Mouse (Mus musculus) hindbrain, embryonic 14.5 days (tissue): ENCODE data around the gene Gm8247. TPM values are rescaled to one million over a fixed set of nuclear protein-coding genes. Genes with fewer than 3 reads are reported as not detected.
"Not testable (repeated sequence)": the region's sequence is repeated elsewhere in the genome, so short reads cannot be mapped to it uniquely, and the experiment has no call there.

Experiments used
- ATAC-seq: fragments of 200-750 bp; cut with Nextera tagmentation; 2 replicates; pipeline ENCODE4 v1.8.0; 2017; ENCODE audit warnings: moderate number of reproducible peaks, mild to moderate bottlenecking, moderate TSS enrichment, moderate library complexity; ENCODE audit not compliant: low FRiP score
- DNase-seq: peaks from one replicate; pipeline ENCODE4 v3.0.0-alpha.2; 2015; ENCODE audit warnings: low spot score
- H3K27ac ChIP-seq: fragments of 300-500 bp; sonication (generic); 2 replicates; pipeline ENCODE4 v1.5.1; 2014; ENCODE audit warnings: mild to moderate bottlenecking, moderate library complexity
- H3K27me3 ChIP-seq: fragments of 300-500 bp; sonication (generic); 2 replicates; pipeline ENCODE4 v1.6.1; 2014; ENCODE audit warnings: mild to moderate bottlenecking, low read length, mixed read lengths; ENCODE audit not compliant: control insufficient read depth, insufficient read depth
- H3K36me3 ChIP-seq: fragments of 300-500 bp; sonication (generic); replicated peaks from 2 replicates; pipeline ENCODE4 v1.6.1; 2014; ENCODE audit not compliant: control insufficient read depth, insufficient read depth
- H3K4me1 ChIP-seq: fragments of 300-500 bp; sonication (generic); replicated peaks from 2 replicates; pipeline ENCODE4 v1.6.1; 2014; ENCODE audit warnings: antibody characterized with exemption, low read length, mixed read lengths; ENCODE audit not compliant: control insufficient read depth, insufficient read depth
- H3K4me2 ChIP-seq: fragments of 300-500 bp; sonication (generic); replicated peaks from 2 replicates; pipeline ENCODE4 v1.6.1; 2014; ENCODE audit warnings: mild to moderate bottlenecking, moderate library complexity
- H3K4me3 ChIP-seq: fragments of 300-500 bp; sonication (generic); replicated peaks from 2 replicates; pipeline ENCODE4 v1.5.1; 2014; ENCODE audit warnings: mild to moderate bottlenecking, low read length
- H3K9ac ChIP-seq: fragments of 300-500 bp; sonication (generic); 2 replicates; pipeline ENCODE4 v1.6.1; 2014
- H3K9me3 ChIP-seq: fragments of 300-500 bp; sonication (generic); 2 replicates; pipeline ENCODE4 v1.6.1; 2016; ENCODE audit warnings: low read length; ENCODE audit not compliant: control insufficient read depth
- WGBS: fragments of 180-500 bp; shearing (Covaris S2); extraction: QIAGEN DNeasy Blood & Tissue Kit; methylation state at CpG from one replicate; pipeline ENCODE4 v1.1.7; 2014; 5-methylcytosine and 5-hydroxymethylcytosine counted together
- polyA plus RNA-seq: library from polyadenylated mRNA; unstranded; fragments of >200 nt; fragmentation: Nextera tagmentation; extraction: Ambion mirVana; gene quantifications from 2 replicates; pipeline ENCODE4 v1.2.1, GENCODE M21; 2014

Gene Gm8247
- polyA plus RNA-seq, result 0.42 and 0.67 TPM in 2 replicates

- ATAC-seq, H3K27me3 ChIP-seq, DNase-seq, H3K27ac ChIP-seq, H3K9ac ChIP-seq, H3K4me2 ChIP-seq, H3K9me3 ChIP-seq, H3K4me1 ChIP-seq, H3K4me3 ChIP-seq, H3K36me3 ChIP-seq: not testable (repeated sequence)
- 93% methylated on average over 4 of the region's 4 CpGs for WGBS
Measured at GRCm38 (mm10) chr14:44582853-44583252, at the start of gene Gm8247. Gene Gm8247, plus strand, starts transcription at chr14:44583153.

- WGBS, result 89% methylated on average over 3 of the region's 5 CpGs
Measured at GRCm38 (mm10) chr14:44547961-44548360, 35.0 kb upstream of the Gm8247 start.

GRCm38 (mm10) chr14:44591765-44592164 lies 8.8 kb downstream of the Gm8247 start:
- not testable (repeated sequence) for DNase-seq, H3K9ac ChIP-seq, H3K27ac ChIP-seq, H3K9me3 ChIP-seq, H3K27me3 ChIP-seq, H3K4me3 ChIP-seq, H3K36me3 ChIP-seq, H3K4me1 ChIP-seq, H3K4me2 ChIP-seq, ATAC-seq
- 80% methylated on average over 2 of the region's 2 CpGs for WGBS

More at GRCm38 (mm10) chr14:44547961-44548360, 35.0 kb upstream of the Gm8247 start:
- not testable (repeated sequence) for H3K4me2 ChIP-seq, H3K9ac ChIP-seq, DNase-seq, H3K9me3 ChIP-seq, H3K36me3 ChIP-seq, ATAC-seq, H3K4me1 ChIP-seq, H3K27me3 ChIP-seq, H3K4me3 ChIP-seq, H3K27ac ChIP-seq

GRCm38 (mm10) chr14:44627737-44628136 lies 44.8 kb downstream of the Gm8247 start, which contains the start of gene Gm5624:
Gene Gm5624, minus strand, starts transcription at chr14:44627938.
- not testable (repeated sequence) for ATAC-seq, H3K36me3 ChIP-seq, H3K4me1 ChIP-seq, H3K27me3 ChIP-seq, H3K9me3 ChIP-seq, H3K27ac ChIP-seq, H3K9ac ChIP-seq, DNase-seq, H3K4me2 ChIP-seq, H3K4me3 ChIP-seq
- 84% methylated on average over 4 of the region's 4 CpGs for WGBS

Other genes starting within 250 kb of the Gm8247 start
- gene Gm5930, start 244.6 kb upstream of the Gm8247 start, polyA plus RNA-seq, result not detected in 2 replicates
- gene Gm8229, start 217.8 kb upstream of the Gm8247 start, polyA plus RNA-seq, result 0.16 TPM in 1 of 2 replicates, not detected in the other
- not detected in 2 replicates for gene Gm3371, start 172.5 kb upstream of the Gm8247 start, polyA plus RNA-seq
- gene Gm8232, start 149.5 kb upstream of the Gm8247 start, polyA plus RNA-seq, result not detected in 2 replicates
- gene BC061237, start 90.7 kb upstream of the Gm8247 start, polyA plus RNA-seq, result 0.39 and 0.92 TPM in 2 replicates
- not detected in 2 replicates for gene Gm17093, start 64.9 kb upstream of the Gm8247 start, polyA plus RNA-seq
- not detected in 2 replicates for gene Gm5624, start 44.8 kb downstream of the Gm8247 start, polyA plus RNA-seq
- not detected in 2 replicates for gene Gm8257, start 123.3 kb downstream of the Gm8247 start, polyA plus RNA-seq
- gene Gm8267, start 167.2 kb downstream of the Gm8247 start, polyA plus RNA-seq, result not detected in 2 replicates